Comparison of ENCODE assay signal across 27 mouse cellular contexts in genomic region chr1:91277480-91277879, GRCm38 (mm10). TPM values are rescaled to one million over a fixed set of nuclear protein-coding genes. Genes with fewer than 3 reads are reported as not detected.
DNase-seq lines count a peak whose midpoint lies in the region; ATAC-seq and TF ChIP-seq lines count a peak whose summit lies in the region.
"Had no signal": no experiment of that assay in that cellular context is flagged by ENCODE, and none has a peak within 500 bp of the region (broad histone marks: within the 10 kb centered on the region; RNA-seq: fewer than 3 reads in every experiment).

No protein-coding gene starts in this region.

- TF ChIP-seq POLR2A in MEL (IDR thresholded peaks at IDR 0.05; ENCODE audit: control insufficient read depth in 1 of 2, insufficient read depth in 1 of 2, low read depth in 1 of 2, low read length in 2 of 2, poor library complexity in 1 of 2) = no peak

- 94% methylated on average over 2 of the region's 2 CpGs for WGBS in heart, embryonic 10.5 days
- WGBS in liver, embryonic 12.5 days (ENCODE audit: insufficient replicate concordance) = 77% methylated on average over 2 of the region's 2 CpGs
- 70% methylated on average over 2 of the region's 2 CpGs for WGBS in liver, postnatal 0 days (ENCODE audit: insufficient replicate concordance)
- 92% methylated on average over 2 of the region's 2 CpGs for WGBS in kidney, embryonic 14.5 days

- no peak for TF ChIP-seq EP300 in liver, postnatal 0 days (IDR thresholded peaks at IDR 0.05; ENCODE audit: low read depth)
- peak; percentile 30 to 56; a peak in 2 of 4 replicates for TF ChIP-seq EP300 in MEL (IDR thresholded peaks at IDR 0.05; ENCODE audit: low read depth in 1 of 2, low read length in 2 of 2)

- ATAC-seq in liver, embryonic 12.5 days = no peak
- ATAC-seq in liver, postnatal 0 days = no peak
- 0 out of 2 replicates have a peak, but pooled peaks have one; percentile 34 for ATAC-seq in megakaryocyte-erythroid progenitor cell, adult 5-6 weeks (replicated peaks; ENCODE audit: low FRiP score, low TSS enrichment, poor library complexity, severe bottlenecking)
- no peak for ATAC-seq in kidney, embryonic 14.5 days (ENCODE audit: low FRiP score, low TSS enrichment)
- ATAC-seq: forebrain, embryonic 14.5 days had no signal

- H3K27me3 ChIP-seq in heart, embryonic 10.5 days (ENCODE audit: insufficient read depth, poor library complexity, severe bottlenecking) = no peaks in the 10 kb centered on the region
- no peaks in the 10 kb centered on the region for H3K27me3 ChIP-seq in liver, embryonic 12.5 days (replicated peaks)
- H3K27me3 ChIP-seq in liver, postnatal 0 days (ENCODE audit: insufficient read depth, low read length) = no peaks in the 10 kb centered on the region
- H3K27me3 ChIP-seq in MEL (ENCODE audit: control insufficient read depth in 1 of 2, insufficient read depth in 2 of 2, low read length in 2 of 2) = no peaks in the 10 kb centered on the region
- H3K27me3 ChIP-seq in kidney, embryonic 14.5 days (ENCODE audit: control insufficient read depth, insufficient read depth, low read length) = no peaks in the 10 kb centered on the region
- H3K27me3 ChIP-seq: CH12.LX; embryonic facial prominence, embryonic 13.5 days; embryonic facial prominence, embryonic 15.5 days; forebrain, embryonic 12.5 days had no signal

- H3K27ac ChIP-seq in heart, embryonic 10.5 days = no peak overlapping the region
- H3K27ac ChIP-seq in liver, embryonic 12.5 days = peak overlapping the region; percentile 83; the same call in 1 of the 2 replicates
- H3K27ac ChIP-seq in liver, postnatal 0 days (ENCODE audit: low read depth) = no peak overlapping the region
- H3K27ac ChIP-seq in MEL (ENCODE audit: control insufficient read depth, low read depth, low read length) = no peak overlapping the region
- H3K27ac ChIP-seq in kidney, embryonic 14.5 days (ENCODE audit: low read depth, low read length) = no peak overlapping the region
- H3K27ac ChIP-seq: embryonic facial prominence, embryonic 13.5 days; embryonic facial prominence, embryonic 15.5 days; forebrain, embryonic 10.5 days; forebrain, embryonic 12.5 days had no signal

- H3K4me3 ChIP-seq in heart, embryonic 10.5 days = no peak overlapping the region
- no peak overlapping the region for H3K4me3 ChIP-seq in liver, embryonic 12.5 days
- no peak overlapping the region for H3K4me3 ChIP-seq in liver, postnatal 0 days (ENCODE audit: low read depth, low read length)
- H3K4me3 ChIP-seq in MEL (ENCODE audit: control insufficient read depth in 1 of 2, insufficient read depth in 1 of 2, low read depth in 2 of 2, low read length in 2 of 2) = no peak overlapping the region
- H3K4me3 ChIP-seq in kidney, embryonic 14.5 days (ENCODE audit: low read length) = no peak overlapping the region
- H3K4me3 ChIP-seq: embryonic facial prominence, embryonic 13.5 days; embryonic facial prominence, embryonic 15.5 days; erythroblast, embryonic 14.5 days; forebrain, embryonic 10.5 days; forebrain, embryonic 12.5 days had no signal

- DNase-seq in heart, adult 11 months = peak; percentile 55
- DNase-seq in heart, embryonic 10.5 days (ENCODE audit: low spot score) = no peak
- no peak for DNase-seq in liver, postnatal 0 days
- DNase-seq in MEL (ENCODE audit: low read depth, low spot score) = peak; percentile 41
- DNase-seq: adrenal gland, adult 2 months; adrenal gland, postnatal 10 days; adrenal gland, postnatal 25 days; B cell, adult 2 months; cerebellum, adult 11 months; cerebellum, adult 18-20 months; cerebellum, adult 8-10 months; cerebellum, adult 9-11 months; cerebellum, postnatal 14 days; cerebellum, postnatal 36 days; embryo, embryonic 11 days had no signal

- no peaks in the 10 kb centered on the region for H3K9me3 ChIP-seq in heart, embryonic 10.5 days
- no peaks in the 10 kb centered on the region for H3K9me3 ChIP-seq in liver, embryonic 12.5 days (replicated peaks)
- no peaks in the 10 kb centered on the region for H3K9me3 ChIP-seq in liver, postnatal 0 days (ENCODE audit: low read length)
- no peaks in the 10 kb centered on the region for H3K9me3 ChIP-seq in MEL (replicated peaks; ENCODE audit: insufficient read depth, low read length)
- no peaks in the 10 kb centered on the region for H3K9me3 ChIP-seq in kidney, embryonic 14.5 days (ENCODE audit: control insufficient read depth, low read length)
- H3K9me3 ChIP-seq: embryonic facial prominence, embryonic 13.5 days; embryonic facial prominence, embryonic 15.5 days; forebrain, embryonic 10.5 days; forebrain, embryonic 12.5 days; G1E had no signal

- H3K4me1 ChIP-seq in heart, embryonic 10.5 days = no peaks in the 10 kb centered on the region
- H3K4me1 ChIP-seq in liver, embryonic 12.5 days = peaks cover 23% of the 10 kb centered on the region
- H3K4me1 ChIP-seq in liver, postnatal 0 days (ENCODE audit: insufficient read depth) = no peaks in the 10 kb centered on the region
- H3K4me1 ChIP-seq in MEL (ENCODE audit: control insufficient read depth in 1 of 2, insufficient read depth in 2 of 2, low read length in 2 of 2) = peaks cover 11 to 21% of the 10 kb centered on the region in 2 experiments; a peak in 3 of 4 replicates
- no peaks in the 10 kb centered on the region for H3K4me1 ChIP-seq in kidney, embryonic 14.5 days (ENCODE audit: control insufficient read depth, insufficient read depth, low read length)
- H3K4me1 ChIP-seq: embryonic facial prominence, embryonic 13.5 days; embryonic facial prominence, embryonic 15.5 days; forebrain, embryonic 10.5 days; forebrain, embryonic 12.5 days had no signal

- H3K4me2 ChIP-seq in liver, embryonic 12.5 days = no peak overlapping the region
- H3K4me2 ChIP-seq in liver, postnatal 0 days (ENCODE audit: low read depth, low read length) = no peak overlapping the region
- H3K4me2 ChIP-seq in kidney, embryonic 14.5 days (replicated peaks; ENCODE audit: low read depth, low read length) = no peak overlapping the region
- H3K4me2 ChIP-seq: embryonic facial prominence, embryonic 13.5 days; embryonic facial prominence, embryonic 15.5 days; forebrain, embryonic 12.5 days had no signal

- H3K79me2 ChIP-seq in MEL (ENCODE audit: control insufficient read depth, insufficient read depth, low read length, poor library complexity) = no peaks in the 10 kb centered on the region

- peaks cover 76% of the 10 kb centered on the region for H3K36me3 ChIP-seq in heart, embryonic 10.5 days
- H3K36me3 ChIP-seq in liver, embryonic 12.5 days = peaks cover 87% of the 10 kb centered on the region
- H3K36me3 ChIP-seq in liver, postnatal 0 days (replicated peaks; ENCODE audit: insufficient read depth, low read length) = peaks cover 46% of the 10 kb centered on the region
- H3K36me3 ChIP-seq in MEL (ENCODE audit: control insufficient read depth in 1 of 2, insufficient read depth in 2 of 2, low read length in 2 of 2) = peaks cover 16 to 24% of the 10 kb centered on the region in 2 experiments
- peaks cover 45% of the 10 kb centered on the region for H3K36me3 ChIP-seq in kidney, embryonic 14.5 days (ENCODE audit: control insufficient read depth, insufficient read depth, low read length)

- H3K9ac ChIP-seq in liver, embryonic 12.5 days = no peak overlapping the region
- no peak overlapping the region for H3K9ac ChIP-seq in liver, postnatal 0 days (replicated peaks)
- H3K9ac ChIP-seq in MEL (ENCODE audit: control insufficient read depth, low read depth, low read length, poor library complexity, severe bottlenecking) = no peak overlapping the region
- H3K9ac ChIP-seq in kidney, embryonic 14.5 days (ENCODE audit: low read depth, low read length) = no peak overlapping the region
- H3K9ac ChIP-seq: embryonic facial prominence, embryonic 13.5 days; embryonic facial prominence, embryonic 15.5 days; forebrain, embryonic 12.5 days had no signal

- TF ChIP-seq RAD21 in MEL (IDR thresholded peaks at IDR 0.05; ENCODE audit: low read depth, low read length) = no peak

- TF ChIP-seq CTCF in liver, postnatal 0 days (IDR thresholded peaks at IDR 0.05; ENCODE audit: low read depth) = no peak
- TF ChIP-seq CTCF in MEL (IDR thresholded peaks at IDR 0.05 in 2 of 3, conservative IDR thresholded peaks at IDR 0.05 in 1 of 3; ENCODE audit: control insufficient read depth in 1 of 3, insufficient read depth in 1 of 3, low read depth in 2 of 3, low read length in 3 of 3, poor library complexity in 1 of 3, severe bottlenecking in 1 of 3) = no peak

RNA-seq across cellular contexts. Expression of gene Scly, which starts 20.7 kb away (rescaled TPM):
- polyA plus RNA-seq in heart, embryonic 10.5 days (2016; fragmentation: Nextera tagmentation; extraction: Ambion mirVana) = 21.2 and 21.9 TPM in 2 replicates
- polyA plus RNA-seq in liver, embryonic 12.5 days (2016; fragmentation: Nextera tagmentation; extraction: Ambion mirVana) = 28.8 and 30.0 TPM in 2 replicates
- polyA plus RNA-seq in liver, postnatal 0 days (2015; fragmentation: Nextera tagmentation; extraction: Ambion mirVana) = 26.3 and 26.5 TPM in 2 replicates
- 19.3 and 23.1 TPM in 2 replicates for total RNA-seq in MEL (2012; rRNA removed)
- 10 to 100 TPM in 1 of 2 experiments, not detected in 1; 48.8 TPM for polyA plus RNA-seq in MEL (2012; ENCODE audit: insufficient read depth in 1 of 2, insufficient read length in 2 of 2, low read depth in 1 of 2, low replicate concordance in 2 of 2, missing spikeins in 1 of 2)
- total RNA-seq in megakaryocyte-erythroid progenitor cell, adult 5-6 weeks (2014; fragmentation: Nextera tagmentation) = 64.1 and 65.3 TPM in 2 replicates
- 31.7 and 40.4 TPM in 2 replicates for total RNA-seq in megakaryocyte-erythroid progenitor cell, adult 5-6 weeks (2017)
- polyA plus RNA-seq in kidney, embryonic 14.5 days (2014; fragmentation: Nextera tagmentation; extraction: Ambion mirVana) = 11.4 and 15.3 TPM in 2 replicates

RNA-seq across cellular contexts. Expression of gene Ube2f, which starts 27.4 kb away (rescaled TPM):
- 76.9 and 82.8 TPM in 2 replicates for polyA plus RNA-seq in heart, embryonic 10.5 days (2016; fragmentation: Nextera tagmentation; extraction: Ambion mirVana)
- polyA plus RNA-seq in liver, embryonic 12.5 days (2016; fragmentation: Nextera tagmentation; extraction: Ambion mirVana) = 71.6 and 73.4 TPM in 2 replicates
- 49.1 and 53.0 TPM in 2 replicates for polyA plus RNA-seq in liver, postnatal 0 days (2015; fragmentation: Nextera tagmentation; extraction: Ambion mirVana)
- 50.0 and 57.4 TPM in 2 replicates for total RNA-seq in MEL (2012; rRNA removed)
- polyA plus RNA-seq in MEL (2012; ENCODE audit: insufficient read depth in 1 of 2, insufficient read length in 2 of 2, low read depth in 1 of 2, low replicate concordance in 2 of 2, missing spikeins in 1 of 2) = 10 to 100 TPM in 1 of 2 experiments, not detected in 1; 71.3 TPM
- 69.5 and 73.1 TPM in 2 replicates for total RNA-seq in megakaryocyte-erythroid progenitor cell, adult 5-6 weeks (2014; fragmentation: Nextera tagmentation)
- 44.1 and 62.4 TPM in 2 replicates for total RNA-seq in megakaryocyte-erythroid progenitor cell, adult 5-6 weeks (2017)
- 72.4 and 80.5 TPM in 2 replicates for polyA plus RNA-seq in kidney, embryonic 14.5 days (2014; fragmentation: Nextera tagmentation; extraction: Ambion mirVana)

RNA-seq across cellular contexts. Expression of gene Espnl, which starts 44.4 kb away (rescaled TPM):
- polyA plus RNA-seq in heart, embryonic 10.5 days (2016; fragmentation: Nextera tagmentation; extraction: Ambion mirVana) = 0.07 and 0.16 TPM in 2 replicates
- polyA plus RNA-seq in liver, embryonic 12.5 days (2016; fragmentation: Nextera tagmentation; extraction: Ambion mirVana) = 0.05 and 0.07 TPM in 2 replicates
- polyA plus RNA-seq in liver, postnatal 0 days (2015; fragmentation: Nextera tagmentation; extraction: Ambion mirVana) = 0.04 TPM in 1 of 2 replicates, not detected in the other
- 1.7 and 2.0 TPM in 2 replicates for total RNA-seq in MEL (2012; rRNA removed)
- 1 to 10 TPM in 1 of 2 experiments, not detected in 1; 2.1 TPM for polyA plus RNA-seq in MEL (2012; ENCODE audit: insufficient read depth in 1 of 2, insufficient read length in 2 of 2, low read depth in 1 of 2, low replicate concordance in 2 of 2, missing spikeins in 1 of 2)
- 0.26 and 0.37 TPM in 2 replicates for total RNA-seq in megakaryocyte-erythroid progenitor cell, adult 5-6 weeks (2014; fragmentation: Nextera tagmentation)
- 0.15 TPM in 1 of 2 replicates, not detected in the other for total RNA-seq in megakaryocyte-erythroid progenitor cell, adult 5-6 weeks (2017)
- 0.03 TPM in 1 of 2 replicates, not detected in the other for polyA plus RNA-seq in kidney, embryonic 14.5 days (2014; fragmentation: Nextera tagmentation; extraction: Ambion mirVana)
- total RNA-seq: adrenal gland, postnatal 25 days had no signal
- polyA plus RNA-seq: CD4-positive, CD25-positive, alpha-beta regulatory T cell, adult 4 months; embryonic facial prominence, embryonic 13.5 days; forebrain, embryonic 10.5 days had no signal

Comparison
In these comparisons a context has a peak if more than half of its experiments do, and no peak if none do; other contexts are left out.
1. DNase-seq: peak in heart, adult 11 months (single experiment) and MEL (single experiment); none in heart, embryonic 10.5 days (single experiment) and liver, postnatal 0 days (single experiment).